Mouse (Mus musculus): Measurements from ENCODE around the gene Bhmt. TPM values are rescaled to one million over a fixed set of nuclear protein-coding genes. Genes with fewer than 3 reads are reported as not detected.
"Not testable (repeated sequence)": the region's sequence is repeated elsewhere in the genome, so short reads cannot be mapped to it uniquely, and the experiment has no call there.

Bhmt gene
- polyA plus RNA-seq, 1 experiment from 2014 or later: not detected

DNA sequence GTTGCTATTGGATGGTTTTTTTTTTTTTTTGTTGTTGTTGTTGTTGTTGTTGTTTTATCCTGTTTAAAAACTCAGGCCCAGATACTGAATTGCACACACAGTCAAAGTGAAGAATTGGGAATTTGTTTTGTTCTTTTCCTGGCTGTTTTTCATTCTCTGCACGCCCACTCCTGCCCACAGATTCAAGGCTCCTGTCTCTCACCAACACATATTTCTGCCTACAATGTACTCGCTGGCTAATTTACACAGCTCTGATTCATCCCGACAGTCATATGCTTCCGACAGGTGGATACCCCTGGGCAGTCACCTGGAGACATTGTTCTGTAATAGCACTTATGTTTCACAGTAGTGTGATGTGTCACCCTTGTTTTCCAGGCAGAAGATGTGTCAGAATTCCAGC, 33.1 kb downstream of the Bhmt start:
- Histone ChIP-seq H3K9me3 (no peaks in the 10 kb centered on the region), H3K4me2 (replicated peaks) (no peak overlapping the region), H3K9ac (no peak overlapping the region), H3K36me3 (no peaks in the 10 kb centered on the region), H3K4me3 (no peak overlapping the region), H3K27ac (no peak overlapping the region), H3K4me1 (no peaks in the 10 kb centered on the region), H3K27me3 (no peaks in the 10 kb centered on the region)
- ATAC-seq (ENCODE audit: insufficient number of reproducible peaks, insufficient read depth, low FRiP score, low TSS enrichment): no peak
- 78% methylated on average over 4 of the region's 4 CpGs for WGBS

DNA sequence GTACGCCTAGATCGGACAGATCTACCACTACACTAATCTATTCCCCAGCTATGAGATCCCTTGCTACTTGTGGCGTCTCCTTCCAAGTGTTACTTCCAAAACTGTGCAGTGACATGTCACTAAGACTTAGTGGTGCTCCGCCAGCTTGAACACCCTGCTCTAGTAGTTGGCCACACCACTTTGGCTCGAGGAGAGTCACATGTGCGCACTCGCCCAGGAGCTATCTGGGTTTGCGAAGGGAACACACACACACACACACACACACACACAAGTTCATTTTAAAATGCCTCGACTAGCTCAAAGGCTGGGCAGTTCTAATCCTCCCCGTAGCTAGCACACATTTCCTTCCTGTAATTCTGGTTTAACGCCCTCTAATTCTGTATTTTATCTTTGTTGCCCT, 36.2 kb downstream of the Bhmt start:
- Histone ChIP-seq H3K27ac (no peak overlapping the region), H3K4me2 (replicated peaks) (no peak overlapping the region), H3K36me3 (no peaks in the 10 kb centered on the region), H3K9me3 (no peaks in the 10 kb centered on the region), H3K4me1 (no peaks in the 10 kb centered on the region), H3K27me3 (no peaks in the 10 kb centered on the region), H3K9ac (no peak overlapping the region; the same call in 1 of the 2 replicates), H3K4me3 (no peak overlapping the region)
- ATAC-seq (ENCODE audit: insufficient number of reproducible peaks, insufficient read depth, low FRiP score, low TSS enrichment): no peak
- 84% methylated on average over 11 of the region's 11 CpGs for WGBS

DNA sequence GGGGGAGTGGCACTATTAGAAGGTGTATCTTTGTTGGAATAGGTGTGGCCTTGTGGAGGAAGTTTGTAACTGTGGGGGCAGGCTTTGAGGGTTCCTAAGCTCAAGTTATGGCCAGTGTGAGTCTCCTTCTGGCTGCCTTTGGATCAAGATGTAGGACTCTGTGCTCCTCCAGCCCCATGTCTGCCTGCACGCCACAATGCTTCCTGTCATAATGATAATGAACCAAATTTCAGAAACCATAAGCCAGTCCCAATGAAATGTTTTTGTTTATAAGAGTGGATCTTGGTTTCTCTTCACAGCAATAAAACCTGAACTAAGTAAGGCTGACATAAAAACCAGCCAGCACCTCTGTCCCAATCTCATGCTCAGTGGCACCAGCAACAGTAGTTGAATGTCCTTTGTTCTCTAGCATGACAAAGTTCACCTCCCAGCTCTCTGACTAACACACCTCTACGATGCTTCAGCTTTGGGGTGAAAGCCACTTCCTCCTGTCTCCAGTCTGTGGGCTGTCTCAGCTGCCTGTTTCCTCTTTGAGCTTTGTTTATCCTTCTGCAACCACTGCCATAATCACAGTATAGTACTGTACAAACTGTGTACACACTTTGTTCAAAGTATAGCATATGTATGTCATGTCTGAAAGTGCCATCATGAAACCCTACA, 44.6 kb downstream of the Bhmt start:
- H3K27ac ChIP-seq: no peak overlapping the region
- no peak overlapping the region for H3K9ac ChIP-seq
- H3K36me3 ChIP-seq: no peaks in the 10 kb centered on the region
- H3K4me1 ChIP-seq: no peaks in the 10 kb centered on the region
- no peak for ATAC-seq (ENCODE audit: insufficient number of reproducible peaks, insufficient read depth, low FRiP score, low TSS enrichment)
- no peaks in the 10 kb centered on the region for H3K27me3 ChIP-seq
- H3K4me2 ChIP-seq (replicated peaks): no peak overlapping the region
- 87% methylated on average over 2 of the region's 2 CpGs for WGBS
- H3K4me3 ChIP-seq: no peak overlapping the region
- no peaks in the 10 kb centered on the region for H3K9me3 ChIP-seq

DNA sequence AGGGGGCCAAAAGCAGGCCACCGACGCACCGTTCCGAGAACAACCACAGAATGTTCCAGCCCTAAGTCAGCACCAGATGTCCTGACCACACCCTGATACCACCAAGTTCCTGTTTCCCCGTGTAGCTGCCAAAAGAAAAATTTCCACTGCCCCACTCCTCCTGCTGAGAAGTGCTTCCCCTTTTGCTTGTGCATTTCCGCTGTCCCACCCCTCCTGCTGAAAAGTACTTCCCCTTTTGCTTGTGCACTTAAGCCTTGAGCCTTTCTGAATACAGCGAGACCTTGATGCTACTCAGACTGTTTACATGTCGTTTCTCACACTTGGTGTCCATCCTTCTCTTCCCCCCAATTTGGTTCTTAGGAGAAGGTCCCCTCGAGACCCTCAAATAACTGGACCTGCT, 55.2 kb downstream of the Bhmt start:
- H3K4me3 ChIP-seq; ATAC-seq (ENCODE audit: insufficient number of reproducible peaks, insufficient read depth, low FRiP score, low TSS enrichment); H3K9ac ChIP-seq; H3K4me1 ChIP-seq; H3K27ac ChIP-seq; H3K9me3 ChIP-seq; H3K36me3 ChIP-seq; H3K4me2 ChIP-seq (replicated peaks); H3K27me3 ChIP-seq: not testable (repeated sequence)
- 92% methylated on average over 9 of the region's 9 CpGs for WGBS

DNA sequence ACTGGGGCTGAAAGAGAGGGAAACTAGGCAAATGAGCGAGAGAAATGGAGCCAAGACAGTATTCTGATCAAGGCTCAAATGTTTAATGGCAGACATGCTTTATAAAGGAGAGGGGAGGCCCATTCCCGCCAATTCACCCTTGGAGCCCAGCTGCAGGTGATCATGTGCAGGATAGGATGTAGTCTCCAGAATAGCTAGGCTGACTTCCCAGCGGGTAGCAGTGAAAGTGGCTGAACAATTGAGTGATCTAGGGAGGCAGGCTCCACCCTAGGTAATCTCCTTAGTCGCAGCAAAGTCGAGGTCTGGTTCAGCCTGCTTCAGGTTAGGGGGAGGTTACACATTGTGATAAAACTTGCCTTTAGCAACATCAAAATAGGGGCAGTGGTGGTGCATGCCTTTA, 57.3 kb downstream of the Bhmt start:
- Histone ChIP-seq H3K9ac (no peak overlapping the region), H3K4me2 (replicated peaks) (no peak overlapping the region), H3K4me1 (no peaks in the 10 kb centered on the region), H3K36me3 (no peaks in the 10 kb centered on the region), H3K9me3 (no peaks in the 10 kb centered on the region), H3K27me3 (no peaks in the 10 kb centered on the region), H3K4me3 (no peak overlapping the region), H3K27ac (no peak overlapping the region)
- WGBS: 90% methylated on average over 5 of the region's 5 CpGs
- no peak for ATAC-seq (ENCODE audit: insufficient number of reproducible peaks, insufficient read depth, low FRiP score, low TSS enrichment)

DNA sequence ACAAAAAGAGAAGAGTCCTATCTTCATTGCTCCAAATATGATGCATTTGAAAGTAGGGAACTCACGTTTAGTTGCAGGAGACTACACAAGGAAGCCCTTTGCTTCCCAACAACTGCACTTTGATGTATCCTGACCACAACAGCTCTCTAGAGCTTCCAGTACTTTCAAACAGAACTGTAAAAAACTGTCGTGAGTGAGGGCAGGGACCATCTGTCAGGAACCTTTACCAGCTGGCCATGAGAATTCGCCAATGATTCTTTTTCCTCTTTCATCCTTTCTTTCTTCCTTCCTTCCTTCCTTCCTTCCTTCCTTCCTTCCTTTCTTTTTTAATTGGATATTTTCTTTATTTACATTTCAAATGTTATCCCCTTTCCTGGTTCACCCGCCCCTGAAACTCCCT, 68.1 kb downstream of the Bhmt start:
- no peaks in the 10 kb centered on the region for H3K27me3 ChIP-seq
- H3K27ac ChIP-seq: no peak overlapping the region
- H3K9me3 ChIP-seq: no peaks in the 10 kb centered on the region
- H3K9ac ChIP-seq: no peak overlapping the region
- H3K36me3 ChIP-seq: no peaks in the 10 kb centered on the region
- H3K4me2 ChIP-seq (replicated peaks): no peak overlapping the region
- ATAC-seq (ENCODE audit: insufficient number of reproducible peaks, insufficient read depth, low FRiP score, low TSS enrichment): no peak
- 68% methylated on average over 4 of the region's 4 CpGs for WGBS
- no peak overlapping the region for H3K4me3 ChIP-seq
- no peaks in the 10 kb centered on the region for H3K4me1 ChIP-seq

Other genes starting within 250 kb of the Bhmt start
- gene Jmy, start 138.2 kb downstream of the Bhmt start, polyA plus RNA-seq (2016; fragmentation: Nextera tagmentation; extraction: Ambion mirVana): 10.8 and 13.5 TPM in 2 replicates
- not detected in 2 replicates for gene Bhmt2, start 36.3 kb upstream of the Bhmt start, polyA plus RNA-seq (2016; fragmentation: Nextera tagmentation; extraction: Ambion mirVana)
- 0.12 TPM in 1 of 2 replicates, not detected in the other for gene Dmgdh, start 36.5 kb upstream of the Bhmt start, polyA plus RNA-seq (2016; fragmentation: Nextera tagmentation; extraction: Ambion mirVana)
- 10.4 and 12.5 TPM in 2 replicates for gene Arsb, start 133.7 kb upstream of the Bhmt start, polyA plus RNA-seq (2016; fragmentation: Nextera tagmentation; extraction: Ambion mirVana)

Measured in embryonic facial prominence, embryonic 12.5 days (tissue).